Mouse (Mus musculus): ENCODE measurements around the gene Gm49318. TPM values are rescaled to one million over a fixed set of nuclear protein-coding genes. Genes with fewer than 3 reads are reported as not detected.

Gene Gm49318
- polyA plus RNA-seq (2012; rRNA removed) = not detected in 2 replicates

- H3K27ac ChIP-seq (ENCODE audit: control insufficient read depth, insufficient read depth, low read depth, low read length) = peak within 1 kb of the TSS; percentile 76
- H3K36me3 ChIP-seq (ENCODE audit: control insufficient read depth, insufficient read depth, low read length) = no peaks in the 10 kb centered on the region; the same call in none of the 2 replicates
- H3K27me3 ChIP-seq (ENCODE audit: control insufficient read depth, insufficient read depth, low read length) = no peaks in the 10 kb centered on the region
- no peak for TF ChIP-seq CTCF (IDR thresholded peaks at IDR 0.05; ENCODE audit: control insufficient read depth, insufficient read depth, insufficient replicate concordance, low read depth, low read length)
- peak; percentile 86; the same call in 1 of the 2 replicates for TF ChIP-seq POLR2A (IDR thresholded peaks at IDR 0.05; ENCODE audit: control insufficient read depth, low read depth, low read length)
- H3K4me1 ChIP-seq (ENCODE audit: control insufficient read depth, insufficient read depth, low read length) = peaks cover 4% of the 10 kb centered on the region
- peak within 1 kb of the TSS; percentile 83 for H3K4me3 ChIP-seq (ENCODE audit: control insufficient read depth, low read depth, low read length)
Observed at GRCm38 (mm10) chr9:22070791-22071573, at the start of gene Gm49318, which contains the start of gene Zfp653. Gene Gm49318 (minus strand): TSS chr9:22071259. Gene Zfp653 (minus strand): TSS chr9:22071376.

- H3K36me3 ChIP-seq (ENCODE audit: control insufficient read depth, insufficient read depth, low read length) = no peaks in the 10 kb centered on the region; the same call in none of the 2 replicates
- H3K4me1 ChIP-seq (ENCODE audit: control insufficient read depth, insufficient read depth, low read length) = peaks cover 6% of the 10 kb centered on the region
- H3K27me3 ChIP-seq (ENCODE audit: control insufficient read depth, insufficient read depth, low read length) = no peaks in the 10 kb centered on the region
- H3K4me3 ChIP-seq (ENCODE audit: control insufficient read depth, low read depth, low read length) = no peak overlapping the region
- no peak overlapping the region for H3K27ac ChIP-seq (ENCODE audit: control insufficient read depth, insufficient read depth, low read depth, low read length)
- no peak for TF ChIP-seq POLR2A (IDR thresholded peaks at IDR 0.05; ENCODE audit: control insufficient read depth, low read depth, low read length)
- no peak for TF ChIP-seq CTCF (IDR thresholded peaks at IDR 0.05; ENCODE audit: control insufficient read depth, insufficient read depth, insufficient replicate concordance, low read depth, low read length)
Observed at GRCm38 (mm10) chr9:22119543-22119942, 48.5 kb upstream of the Gm49318 start.

- H3K27ac ChIP-seq (ENCODE audit: control insufficient read depth, insufficient read depth, low read depth, low read length) = peak overlapping the region; percentile 92
- TF ChIP-seq POLR2A (IDR thresholded peaks at IDR 0.05; ENCODE audit: control insufficient read depth, low read depth, low read length) (no peak), CTCF (IDR thresholded peaks at IDR 0.05; ENCODE audit: control insufficient read depth, insufficient read depth, insufficient replicate concordance, low read depth, low read length) (no peak)
Observed at GRCm38 (mm10) chr9:22117754-22118456, 46.8 kb upstream of the Gm49318 start.

GRCm38 (mm10) chr9:22116740-22117426, 45.8 kb upstream of the Gm49318 start, which contains the start of gene Elof1:
Gene Elof1 (minus strand): TSS chr9:22117172.
- peak within 1 kb of the TSS; percentile 95 for H3K27ac ChIP-seq (ENCODE audit: control insufficient read depth, insufficient read depth, low read depth, low read length)
- TF ChIP-seq CTCF (IDR thresholded peaks at IDR 0.05; ENCODE audit: control insufficient read depth, insufficient read depth, insufficient replicate concordance, low read depth, low read length) = no peak
- TF ChIP-seq POLR2A (IDR thresholded peaks at IDR 0.05; ENCODE audit: control insufficient read depth, low read depth, low read length) = peak; percentile 95

More at GRCm38 (mm10) chr9:22117754-22118456, 46.8 kb upstream of the Gm49318 start:
- Histone ChIP-seq H3K27me3 (ENCODE audit: control insufficient read depth, insufficient read depth, low read length) (no peaks in the 10 kb centered on the region), H3K4me1 (ENCODE audit: control insufficient read depth, insufficient read depth, low read length) (peaks cover 6% of the 10 kb centered on the region), H3K36me3 (ENCODE audit: control insufficient read depth, insufficient read depth, low read length) (peaks cover 1% of the 10 kb centered on the region), H3K4me3 (ENCODE audit: control insufficient read depth, low read depth, low read length) (peak overlapping the region; percentile 92)

GRCm38 (mm10) chr9:22116086-22116485, 45.0 kb upstream of the Gm49318 start:
- Histone ChIP-seq H3K4me3 (ENCODE audit: control insufficient read depth, low read depth, low read length) (peak overlapping the region; percentile 92), H3K27ac (ENCODE audit: control insufficient read depth, insufficient read depth, low read depth, low read length) (peak overlapping the region; percentile 95), H3K4me1 (ENCODE audit: control insufficient read depth, insufficient read depth, low read length) (peaks cover 6% of the 10 kb centered on the region), H3K27me3 (ENCODE audit: control insufficient read depth, insufficient read depth, low read length) (no peaks in the 10 kb centered on the region), H3K36me3 (ENCODE audit: control insufficient read depth, insufficient read depth, low read length) (peaks cover 4% of the 10 kb centered on the region)
- TF ChIP-seq CTCF (IDR thresholded peaks at IDR 0.05; ENCODE audit: control insufficient read depth, insufficient read depth, insufficient replicate concordance, low read depth, low read length) (no peak), POLR2A (IDR thresholded peaks at IDR 0.05; ENCODE audit: control insufficient read depth, low read depth, low read length) (no peak)

More at GRCm38 (mm10) chr9:22116740-22117426, 45.8 kb upstream of the Gm49318 start, which contains the start of gene Elof1:
- peak within 1 kb of the TSS; percentile 92 for H3K4me3 ChIP-seq (ENCODE audit: control insufficient read depth, low read depth, low read length)
- peaks cover 6% of the 10 kb centered on the region for H3K4me1 ChIP-seq (ENCODE audit: control insufficient read depth, insufficient read depth, low read length)
- peaks cover 4% of the 10 kb centered on the region for H3K36me3 ChIP-seq (ENCODE audit: control insufficient read depth, insufficient read depth, low read length)
- no peaks in the 10 kb centered on the region for H3K27me3 ChIP-seq (ENCODE audit: control insufficient read depth, insufficient read depth, low read length)

- Histone ChIP-seq H3K36me3 (ENCODE audit: control insufficient read depth, insufficient read depth, low read length) (peaks cover 4% of the 10 kb centered on the region), H3K27me3 (ENCODE audit: control insufficient read depth, insufficient read depth, low read length) (no peaks in the 10 kb centered on the region), H3K4me1 (ENCODE audit: control insufficient read depth, insufficient read depth, low read length) (peaks cover 6% of the 10 kb centered on the region), H3K4me3 (ENCODE audit: control insufficient read depth, low read depth, low read length) (peak overlapping the region; percentile 92), H3K27ac (ENCODE audit: control insufficient read depth, insufficient read depth, low read depth, low read length) (no peak overlapping the region)
- no peak for TF ChIP-seq CTCF (IDR thresholded peaks at IDR 0.05; ENCODE audit: control insufficient read depth, insufficient read depth, insufficient replicate concordance, low read depth, low read length)
- TF ChIP-seq POLR2A (IDR thresholded peaks at IDR 0.05; ENCODE audit: control insufficient read depth, low read depth, low read length) = no peak
Observed at GRCm38 (mm10) chr9:22115635-22116034, 44.6 kb upstream of the Gm49318 start.
